Mouse (Mus musculus) T-helper 17 cell (primary cell): ENCODE results near the gene St5.

Source experiments
- in situ Hi-C, 2 experiments: fragments of 300-600 bp; cut with MboI, MseI; formaldehyde crosslinking; loops; 1 replicate in 1 of 2; 2 replicates in 1 of 2; pipeline ENCODE4 v1.15.1; 2025; ENCODE audit warnings: high pct_unique_total_duplicates in 2 of 2

Gene St5

GRCm38 (mm10) chr7:109612531-109612930 lies 90.9 kb downstream of the St5 start:
- in situ Hi-C loops = loop anchor here in 1 of 2 experiments (5.0 kb wide), 1 partner anchor 85 kb away; no protein-coding TSS in a partner anchor

- in situ Hi-C loops = loop anchor here in 1 of 2 experiments (5.0 kb wide), 1 partner anchor 83 kb away; no protein-coding TSS in a partner anchor
Observed at GRCm38 (mm10) chr7:109610348-109610747, 93.1 kb downstream of the St5 start.

- in situ Hi-C loops = loop anchor here in 1 of 2 experiments (5.0 kb wide), 1 partner anchor 82 kb away; no protein-coding TSS in a partner anchor
Observed at GRCm38 (mm10) chr7:109609565-109610345, 93.7 kb downstream of the St5 start.

- in situ Hi-C loops = no loop called here
Observed at GRCm38 (mm10) chr7:109608831-109609230, 94.6 kb downstream of the St5 start.

GRCm38 (mm10) chr7:109606994-109607610 lies 96.3 kb downstream of the St5 start:
- in situ Hi-C loops = no loop called here

- in situ Hi-C loops = no loop called here
Observed at GRCm38 (mm10) chr7:109602562-109602961, 100.8 kb downstream of the St5 start.

GRCm38 (mm10) chr7:109602022-109602421 lies 101.4 kb downstream of the St5 start:
- in situ Hi-C loops = no loop called here

- in situ Hi-C loops = no loop called here
Observed at GRCm38 (mm10) chr7:109600702-109601101, 102.7 kb downstream of the St5 start.

- in situ Hi-C loops = no loop called here
Observed at GRCm38 (mm10) chr7:109599998-109600397, 103.4 kb downstream of the St5 start.

- in situ Hi-C loops = no loop called here
Observed at GRCm38 (mm10) chr7:109594845-109595531, 108.4 kb downstream of the St5 start.

- in situ Hi-C loops = no loop called here
Observed at GRCm38 (mm10) chr7:109593992-109594391, 109.4 kb downstream of the St5 start.

- in situ Hi-C loops = no loop called here
Observed at GRCm38 (mm10) chr7:109592184-109592583, 111.2 kb downstream of the St5 start.

GRCm38 (mm10) chr7:109590576-109590975 lies 112.8 kb downstream of the St5 start:
- in situ Hi-C loops = no loop called here

GRCm38 (mm10) chr7:109588990-109589389 lies 114.4 kb downstream of the St5 start:
- in situ Hi-C loops = no loop called here

- in situ Hi-C loops = no loop called here
Observed at GRCm38 (mm10) chr7:109588145-109588544, 115.3 kb downstream of the St5 start.

GRCm38 (mm10) chr7:109584467-109584866 lies 118.9 kb downstream of the St5 start:
- in situ Hi-C loops = no loop called here

GRCm38 (mm10) chr7:109580489-109580888 lies 122.9 kb downstream of the St5 start:
- in situ Hi-C loops = no loop called here

- in situ Hi-C loops = no loop called here
Observed at GRCm38 (mm10) chr7:109579585-109580307, 123.7 kb downstream of the St5 start.

GRCm38 (mm10) chr7:109578880-109579584 lies 124.4 kb downstream of the St5 start:
- in situ Hi-C loops = no loop called here

- in situ Hi-C loops = no loop called here
Observed at GRCm38 (mm10) chr7:109576321-109577314, 126.8 kb downstream of the St5 start.
